Mouse (Mus musculus): Measurements from ENCODE around the gene Gtf2a2. TPM values are rescaled to one million over a fixed set of nuclear protein-coding genes. Genes with fewer than 3 reads are reported as not detected.

Gene Gtf2a2
- total and polyA plus RNA-seq, 3 experiments, result 74.9 to 75.8 TPM; not detected in 1

GRCm38 (mm10) chr9:70021610-70022009 lies 9.3 kb downstream of the Gtf2a2 start:
- no peak overlapping the region for H3K4me3 ChIP-seq (ENCODE audit: control insufficient read depth in 1 of 2, insufficient read depth in 1 of 2, low read depth in 2 of 2, low read length in 2 of 2)
- H3K27me3 ChIP-seq (ENCODE audit: control insufficient read depth in 1 of 2, insufficient read depth in 2 of 2, low read length in 2 of 2), result no peaks in the 10 kb centered on the region
- no peak overlapping the region for H3K9ac ChIP-seq (ENCODE audit: control insufficient read depth, low read depth, low read length, poor library complexity, severe bottlenecking)
- peak; percentile 57 for DNase-seq (ENCODE audit: low read depth, low spot score)
- no peak for TF ChIP-seq BHLHE40 (IDR thresholded peaks at IDR 0.05; ENCODE audit: borderline replicate concordance, low read depth, low read length)
- TF ChIP-seq MAZ (IDR thresholded peaks at IDR 0.05; ENCODE audit: low read depth, low read length), result no peak
- TF ChIP-seq POLR2AphosphoS2 (IDR thresholded peaks at IDR 0.05; ENCODE audit: low read length), result no peak
- TF ChIP-seq TCF12 (IDR thresholded peaks at IDR 0.05; ENCODE audit: low read depth, low read length), result 0 out of 2 replicates have a peak, but pooled peaks have one; percentile 10
- TF ChIP-seq ZC3H11A (IDR thresholded peaks at IDR 0.05; ENCODE audit: low read depth, low read length), result no peak
- no peak for TF ChIP-seq MAFK (IDR thresholded peaks at IDR 0.05; ENCODE audit: borderline replicate concordance, low read depth, low read length)
- no peak for TF ChIP-seq GABPA (IDR thresholded peaks at IDR 0.05; ENCODE audit: low read depth, low read length)
- TF ChIP-seq HCFC1 (IDR thresholded peaks at IDR 0.05; ENCODE audit: low read depth, low read length), result no peak
- no peak for TF ChIP-seq CHD2 (IDR thresholded peaks at IDR 0.05; ENCODE audit: low read length)
- TF ChIP-seq RAD21 (IDR thresholded peaks at IDR 0.05; ENCODE audit: low read depth, low read length), result no peak
- no peak for TF ChIP-seq NELFE (IDR thresholded peaks at IDR 0.05; ENCODE audit: low read depth, low read length)
- TF ChIP-seq TAL1 (IDR thresholded peaks at IDR 0.05; ENCODE audit: low read length), result peak; percentile 18; the same call in 1 of the 2 replicates
- TF ChIP-seq E2F4 (IDR thresholded peaks at IDR 0.05; ENCODE audit: borderline replicate concordance, low read depth, low read length), result no peak
- no peak for TF ChIP-seq CHD1 (IDR thresholded peaks at IDR 0.05; ENCODE audit: low read depth, low read length)
- TF ChIP-seq POLR2A (IDR thresholded peaks at IDR 0.05; ENCODE audit: control insufficient read depth in 1 of 2, insufficient read depth in 1 of 2, low read depth in 1 of 2, low read length in 2 of 2, poor library complexity in 1 of 2), result no peak
- no peak for TF ChIP-seq ZMIZ1 (IDR thresholded peaks at IDR 0.05; ENCODE audit: low read depth, low read length)
- no peak for TF ChIP-seq MYB (IDR thresholded peaks at IDR 0.05; ENCODE audit: low read depth, low read length)
- no peak for TF ChIP-seq SIN3A (IDR thresholded peaks at IDR 0.05; ENCODE audit: low read length)
- 0 out of 2 replicates have a peak, but pooled peaks have one; percentile 18 for TF ChIP-seq GATA1 (IDR thresholded peaks at IDR 0.05; ENCODE audit: low read depth, low read length)
- TF ChIP-seq EP300 (IDR thresholded peaks at IDR 0.05; ENCODE audit: low read depth in 1 of 2, low read length in 2 of 2), result peak in 1 of 2 experiments; percentile 43; a peak in 1 of 4 replicates
- H3K4me1 ChIP-seq (ENCODE audit: control insufficient read depth in 1 of 2, insufficient read depth in 2 of 2, low read length in 2 of 2), result peaks cover 6 to 13% of the 10 kb centered on the region in 2 experiments; a peak in 3 of 4 replicates
- H3K9me3 ChIP-seq (replicated peaks; ENCODE audit: insufficient read depth, low read length), result no peaks in the 10 kb centered on the region
- H3K79me2 ChIP-seq (ENCODE audit: control insufficient read depth, insufficient read depth, low read length, poor library complexity), result no peaks in the 10 kb centered on the region
- peaks cover 10 to 23% of the 10 kb centered on the region in 2 experiments for H3K36me3 ChIP-seq (ENCODE audit: control insufficient read depth in 1 of 2, insufficient read depth in 2 of 2, low read length in 2 of 2)
- no peak overlapping the region for H3K27ac ChIP-seq (ENCODE audit: control insufficient read depth, low read depth, low read length)

GRCm38 (mm10) chr9:70022083-70022482 lies 9.7 kb downstream of the Gtf2a2 start:
- Histone ChIP-seq H3K4me3 (ENCODE audit: control insufficient read depth in 1 of 2, insufficient read depth in 1 of 2, low read depth in 2 of 2, low read length in 2 of 2) (no peak overlapping the region), H3K9me3 (replicated peaks; ENCODE audit: insufficient read depth, low read length) (no peaks in the 10 kb centered on the region), H3K27me3 (ENCODE audit: control insufficient read depth in 1 of 2, insufficient read depth in 2 of 2, low read length in 2 of 2) (no peaks in the 10 kb centered on the region), H3K9ac (ENCODE audit: control insufficient read depth, low read depth, low read length, poor library complexity, severe bottlenecking) (no peak overlapping the region), H3K27ac (ENCODE audit: control insufficient read depth, low read depth, low read length) (no peak overlapping the region), H3K79me2 (ENCODE audit: control insufficient read depth, insufficient read depth, low read length, poor library complexity) (no peaks in the 10 kb centered on the region), H3K4me1 (ENCODE audit: control insufficient read depth in 1 of 2, insufficient read depth in 2 of 2, low read length in 2 of 2) (peaks cover 6 to 10% of the 10 kb centered on the region in 2 experiments; a peak in 3 of 4 replicates), H3K36me3 (ENCODE audit: control insufficient read depth in 1 of 2, insufficient read depth in 2 of 2, low read length in 2 of 2) (peaks cover 6 to 20% of the 10 kb centered on the region in 2 experiments)
- TF ChIP-seq CHD1 (IDR thresholded peaks at IDR 0.05; ENCODE audit: low read depth, low read length) (no peak), GATA1 (IDR thresholded peaks at IDR 0.05; ENCODE audit: low read depth, low read length) (peak; percentile 47; the same call in 1 of the 2 replicates)
- DNase-seq (ENCODE audit: low read depth, low spot score), result no peak
